Comparison of ENCODE assay signal across 17 mouse cellular contexts in the genomic region with DNA sequence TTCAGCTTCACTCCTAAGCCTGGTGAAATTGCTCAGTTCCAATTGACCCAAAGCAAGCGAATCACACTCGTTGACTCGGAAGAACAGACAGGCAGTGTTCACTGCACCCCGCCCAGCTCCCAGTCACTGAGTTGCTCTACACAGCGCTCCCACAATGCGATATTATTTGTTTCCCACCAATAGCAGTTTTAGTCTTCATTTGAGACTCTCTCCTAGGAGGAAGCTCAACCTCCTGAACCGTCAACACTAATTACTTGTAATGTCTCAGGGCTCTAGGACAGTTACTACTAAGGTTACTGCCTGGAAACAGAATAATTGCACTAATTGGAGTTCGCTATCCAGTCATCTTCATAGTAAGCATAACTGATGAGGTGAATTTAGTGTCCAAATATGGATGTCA.
"Had no signal": no experiment of that assay in that cellular context is flagged by ENCODE, and none has a peak within 500 bp of the region (broad histone marks: within the 10 kb centered on the region; RNA-seq: fewer than 3 reads in every experiment).

No protein-coding gene starts in this region.

- H3K27me3 ChIP-seq: limb, embryonic 15.5 days; liver, embryonic 13.5 days; lung, embryonic 15.5 days; neural tube, embryonic 15.5 days had no signal

- DNase-seq: kidney, adult 8-10 months; kidney, postnatal 36 days; layer of hippocampus, adult 9-11 months; layer of hippocampus, postnatal 36 days; liver, embryonic 13.5 days; liver, postnatal 0 days; lung, postnatal 14 days; right cerebral cortex, postnatal 4 days; spleen, adult 18-20 months; thymus, adult 18-20 months; thymus, postnatal 14 days had no signal

- H3K9ac ChIP-seq: limb, embryonic 15.5 days; liver, embryonic 13.5 days; liver, postnatal 0 days; lung, embryonic 15.5 days; neural tube, embryonic 15.5 days had no signal

- H3K9me3 ChIP-seq: limb, embryonic 15.5 days; liver, embryonic 13.5 days; lung, embryonic 15.5 days; neural tube, embryonic 15.5 days had no signal

- H3K27ac ChIP-seq: kidney, postnatal 0 days; limb, embryonic 15.5 days; liver, embryonic 13.5 days; lung, embryonic 15.5 days; macrophage; neural tube, embryonic 15.5 days had no signal

- H3K36me3 ChIP-seq: liver, embryonic 13.5 days; lung, embryonic 15.5 days; neural tube, embryonic 15.5 days had no signal

- H3K4me2 ChIP-seq: limb, embryonic 15.5 days; liver, embryonic 13.5 days; lung, embryonic 15.5 days; neural tube, embryonic 15.5 days had no signal

- H3K4me1 ChIP-seq: liver, embryonic 13.5 days had no signal

- H3K4me3 ChIP-seq: limb, embryonic 15.5 days; liver, embryonic 13.5 days; lung, embryonic 15.5 days; myocyte; neural tube, embryonic 15.5 days had no signal

- ATAC-seq: liver, postnatal 0 days had no signal
